18 mouse cellular contexts compared by ENCODE assay signal in the genomic region with DNA sequence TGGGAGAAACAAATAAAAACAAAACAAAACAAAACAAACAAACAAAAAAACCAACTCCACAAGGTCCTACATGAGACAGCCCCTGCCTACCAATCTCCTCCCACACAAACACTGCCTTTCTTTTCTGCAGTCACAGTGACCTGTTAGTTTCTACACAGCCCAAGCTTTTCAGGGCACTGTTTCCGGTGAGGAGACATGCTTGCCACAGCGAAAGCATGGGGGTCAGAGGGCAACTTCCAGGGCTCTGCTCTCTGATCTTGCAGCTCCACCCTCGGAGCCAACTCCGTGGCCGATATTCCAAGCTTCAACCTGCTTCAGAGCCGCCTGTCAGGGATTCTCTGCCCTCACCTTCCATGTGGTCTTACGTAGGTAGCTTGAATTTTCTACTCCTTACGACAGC. TPM values are rescaled to one million over a fixed set of nuclear protein-coding genes. Genes with fewer than 3 reads are reported as not detected.
DNase-seq lines count a peak whose midpoint lies in the region; ATAC-seq lines count a peak whose summit lies in the region.
"Had no signal": no experiment of that assay in that cellular context is flagged by ENCODE, and none has a peak within 500 bp of the region (broad histone marks: within the 10 kb centered on the region; RNA-seq: fewer than 3 reads in every experiment).

No protein-coding gene starts in this region.

- 0 out of 2 replicates have a peak overlapping the region, but pooled peaks have one; percentile 47 for H3K27ac ChIP-seq in heart, embryonic 10.5 days
- 0 out of 2 replicates have a peak overlapping the region, but pooled peaks have one; percentile 35 for H3K27ac ChIP-seq in embryonic facial prominence, embryonic 10.5 days (replicated peaks)
- H3K27ac ChIP-seq in liver, embryonic 12.5 days, result peak overlapping the region; percentile 3; the same call in 1 of the 2 replicates
- no peak overlapping the region for H3K27ac ChIP-seq in hindbrain, embryonic 13.5 days
- H3K27ac ChIP-seq in hindbrain, embryonic 14.5 days, result no peak overlapping the region
- H3K27ac ChIP-seq: forebrain, embryonic 15.5 days; heart, embryonic 13.5 days had no signal

- no peak overlapping the region for H3K9ac ChIP-seq in liver, embryonic 12.5 days
- no peak overlapping the region for H3K9ac ChIP-seq in hindbrain, embryonic 13.5 days
- H3K9ac ChIP-seq in hindbrain, embryonic 14.5 days, result no peak overlapping the region
- H3K9ac ChIP-seq: forebrain, embryonic 15.5 days; heart, embryonic 13.5 days; lung, embryonic 14.5 days had no signal

- peaks cover 14% of the 10 kb centered on the region; the same call in 1 of the 2 replicates for H3K4me1 ChIP-seq in heart, embryonic 10.5 days
- peaks cover 52% of the 10 kb centered on the region for H3K4me1 ChIP-seq in embryonic facial prominence, embryonic 10.5 days
- H3K4me1 ChIP-seq in liver, embryonic 12.5 days, result peaks cover 20% of the 10 kb centered on the region; the same call in 1 of the 2 replicates
- H3K4me1 ChIP-seq in hindbrain, embryonic 13.5 days (replicated peaks), result peaks cover 9% of the 10 kb centered on the region; the same call in 1 of the 2 replicates
- no peaks in the 10 kb centered on the region for H3K4me1 ChIP-seq in hindbrain, embryonic 14.5 days (replicated peaks; ENCODE audit: control insufficient read depth, insufficient read depth, low read length)
- H3K4me1 ChIP-seq: forebrain, embryonic 15.5 days had no signal

- intact Hi-C loops in heart, postnatal 36 days (cut with DNase I), result no loop called here

- no peak for DNase-seq in heart, embryonic 10.5 days (ENCODE audit: low spot score)
- no peak for DNase-seq in heart, postnatal 36 days
- peak; percentile 32 for DNase-seq in adipocyte (ENCODE audit: low spot score)
- peak; percentile 52 for DNase-seq in embryonic facial prominence, embryonic 10.5 days (ENCODE audit: low spot score)
- DNase-seq in hindbrain, embryonic 14.5 days (ENCODE audit: low spot score), result no peak
- DNase-seq: adrenal gland, postnatal 10 days; cerebellum, adult 8-10 months; kidney, adult 18-20 months; left cerebral cortex, postnatal 4 days; lung, embryonic 14.5 days had no signal

- peaks cover 20% of the 10 kb centered on the region for H3K27me3 ChIP-seq in heart, embryonic 10.5 days (ENCODE audit: insufficient read depth, poor library complexity, severe bottlenecking)
- no peaks in the 10 kb centered on the region for H3K27me3 ChIP-seq in embryonic facial prominence, embryonic 10.5 days (replicated peaks; ENCODE audit: low read depth, poor library complexity, severe bottlenecking)
- H3K27me3 ChIP-seq in liver, embryonic 12.5 days (replicated peaks), result no peaks in the 10 kb centered on the region
- no peaks in the 10 kb centered on the region for H3K27me3 ChIP-seq in hindbrain, embryonic 13.5 days
- H3K27me3 ChIP-seq in hindbrain, embryonic 14.5 days (ENCODE audit: control insufficient read depth, insufficient read depth, low read length), result no peaks in the 10 kb centered on the region
- H3K27me3 ChIP-seq: CH12.LX; forebrain, embryonic 15.5 days had no signal

- WGBS in heart, embryonic 10.5 days, result 45% methylated on average over 8 of the region's 8 CpGs
- WGBS in embryonic facial prominence, embryonic 10.5 days, result 21% methylated on average over 8 of the region's 8 CpGs
- whole genome bisulfite sequencing in liver, embryonic 12.5 days (ENCODE audit: insufficient replicate concordance), result 58% methylated on average over 8 of the region's 8 CpGs
- whole genome bisulfite sequencing in hindbrain, embryonic 13.5 days, result 35% methylated on average over 8 of the region's 8 CpGs
- 43% methylated on average over 8 of the region's 8 CpGs for WGBS in hindbrain, embryonic 14.5 days

- H3K36me3 ChIP-seq in heart, embryonic 10.5 days, result no peaks in the 10 kb centered on the region
- no peaks in the 10 kb centered on the region for H3K36me3 ChIP-seq in embryonic facial prominence, embryonic 10.5 days (replicated peaks)
- H3K36me3 ChIP-seq in liver, embryonic 12.5 days, result no peaks in the 10 kb centered on the region
- H3K36me3 ChIP-seq in hindbrain, embryonic 13.5 days, result no peaks in the 10 kb centered on the region
- H3K36me3 ChIP-seq in hindbrain, embryonic 14.5 days (replicated peaks; ENCODE audit: control insufficient read depth, insufficient read depth), result no peaks in the 10 kb centered on the region
- H3K36me3 ChIP-seq: forebrain, embryonic 15.5 days; heart, embryonic 13.5 days had no signal

- ATAC-seq in liver, embryonic 12.5 days, result peak; percentile 48
- no peak for ATAC-seq in megakaryocyte, adult 5-6 weeks (ENCODE audit: poor library complexity, severe bottlenecking)
- no peak for ATAC-seq in hindbrain, embryonic 13.5 days (ENCODE audit: low FRiP score)
- ATAC-seq in hindbrain, embryonic 14.5 days (ENCODE audit: low FRiP score), result no peak
- ATAC-seq: forebrain, embryonic 15.5 days; midbrain, embryonic 16.5 days had no signal

- no peak overlapping the region for H3K4me3 ChIP-seq in heart, embryonic 10.5 days
- H3K4me3 ChIP-seq in embryonic facial prominence, embryonic 10.5 days, result no peak overlapping the region
- H3K4me3 ChIP-seq in liver, embryonic 12.5 days, result no peak overlapping the region
- H3K4me3 ChIP-seq in hindbrain, embryonic 13.5 days, result no peak overlapping the region
- H3K4me3 ChIP-seq in hindbrain, embryonic 14.5 days (replicated peaks; ENCODE audit: low read length), result no peak overlapping the region
- H3K4me3 ChIP-seq: erythroblast, embryonic 14.5 days; forebrain, embryonic 15.5 days; heart, embryonic 13.5 days had no signal

- H3K9me3 ChIP-seq in heart, embryonic 10.5 days, result no peaks in the 10 kb centered on the region
- no peaks in the 10 kb centered on the region for H3K9me3 ChIP-seq in embryonic facial prominence, embryonic 10.5 days
- no peaks in the 10 kb centered on the region for H3K9me3 ChIP-seq in liver, embryonic 12.5 days (replicated peaks)
- no peaks in the 10 kb centered on the region for H3K9me3 ChIP-seq in hindbrain, embryonic 13.5 days
- no peaks in the 10 kb centered on the region for H3K9me3 ChIP-seq in hindbrain, embryonic 14.5 days (ENCODE audit: control insufficient read depth, low read length)
- H3K9me3 ChIP-seq: forebrain, embryonic 15.5 days; heart, embryonic 13.5 days had no signal

- H3K4me2 ChIP-seq in liver, embryonic 12.5 days, result no peak overlapping the region
- no peak overlapping the region for H3K4me2 ChIP-seq in hindbrain, embryonic 13.5 days
- H3K4me2 ChIP-seq in hindbrain, embryonic 14.5 days (replicated peaks), result no peak overlapping the region
- H3K4me2 ChIP-seq: forebrain, embryonic 15.5 days; heart, embryonic 13.5 days; lung, embryonic 14.5 days had no signal

RNA-seq across cellular contexts. Expression of a gene that starts 22.6 kb away (rescaled TPM):
- polyA plus RNA-seq in heart, embryonic 10.5 days (2016; fragmentation: Nextera tagmentation; extraction: Ambion mirVana), result 13.6 and 17.1 TPM in 2 replicates
- total RNA-seq in heart, postnatal 36 days (2021), result 1 to 10 TPM; 3.3 to 4.9 TPM
- 60.0 and 65.1 TPM in 2 replicates for polyA plus RNA-seq in embryonic facial prominence, embryonic 10.5 days (2016; fragmentation: Nextera tagmentation; extraction: Ambion mirVana)
- 5.9 and 6.2 TPM in 2 replicates for polyA plus RNA-seq in liver, embryonic 12.5 days (2016; fragmentation: Nextera tagmentation; extraction: Ambion mirVana)
- total RNA-seq in megakaryocyte, adult 5-6 weeks (2015), result 0.07 TPM in 1 of 2 replicates, not detected in the other
- 0.07 TPM in 1 of 2 replicates, not detected in the other for total RNA-seq in megakaryocyte, adult 5-6 weeks (2017)
- polyA plus RNA-seq in hindbrain, embryonic 13.5 days (2015; fragmentation: Nextera tagmentation; extraction: Ambion mirVana), result 27.7 and 37.7 TPM in 2 replicates
- 23.9 and 27.0 TPM in 2 replicates for polyA plus RNA-seq in hindbrain, embryonic 14.5 days (2014; fragmentation: Nextera tagmentation; extraction: Ambion mirVana)
- polyA plus RNA-seq: erythroblast, embryonic 14.5 days had no signal

Comparison
In these comparisons a context has a peak if more than half of its experiments do, and no peak if none do; other contexts are left out.
1. DNase-seq: peak in adipocyte (single experiment) and embryonic facial prominence, embryonic 10.5 days (single experiment); none in heart, embryonic 10.5 days (single experiment), heart, postnatal 36 days (0 of 2) and hindbrain, embryonic 14.5 days (single experiment).
2. H3K27ac ChIP-seq: peak in heart, embryonic 10.5 days (single experiment), embryonic facial prominence, embryonic 10.5 days (single experiment) and liver, embryonic 12.5 days (single experiment); none in hindbrain, embryonic 13.5 days (single experiment) and hindbrain, embryonic 14.5 days (single experiment).